Mouse (Mus musculus) heart, adult 2 months (tissue): ENCODE results near the gene Elmo1.

Experiments
- CTCF ChIP-seq: fragments of 200-600 bp; IDR thresholded peaks from 2 replicates; pipeline ENCODE4 v1.8.1; 2022; ENCODE audit warnings: antibody characterized with exemption, mild to moderate bottlenecking, moderate library complexity
- EP300 ChIP-seq: fragments of 200-500 bp; IDR thresholded peaks from 2 replicates; pipeline ENCODE4 v1.6.1; 2011; ENCODE audit warnings: low read depth, low read length, control low read depth; ENCODE audit not compliant: insufficient read depth
- POLR2A ChIP-seq: fragments of 200-500 bp; IDR thresholded peaks from 2 replicates; pipeline ENCODE4 v1.6.1; 2011; ENCODE audit warnings: mild to moderate bottlenecking, low read depth, low read length, control low read depth; ENCODE audit not compliant: insufficient read depth

DNA sequence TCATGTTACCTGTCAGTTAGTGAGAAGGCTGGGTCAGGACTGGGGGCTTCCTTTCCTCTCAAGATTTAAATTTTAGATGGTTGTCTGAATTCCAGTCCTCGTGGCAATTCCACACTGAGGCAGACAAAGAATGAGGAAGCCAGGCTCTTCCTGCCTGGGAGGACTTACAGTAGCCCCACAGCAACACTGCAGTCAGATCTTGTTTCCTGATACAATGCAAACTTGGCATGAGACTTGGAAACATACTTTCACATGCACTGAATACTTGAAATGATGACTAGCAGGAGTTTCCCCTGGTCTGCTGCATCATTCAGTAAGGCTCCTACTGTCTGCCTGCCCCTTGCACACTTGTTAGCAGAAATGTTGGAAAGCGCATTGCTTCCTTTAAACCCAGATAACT is 97.3 kb downstream of the Elmo1 start:
- TF ChIP-seq CTCF (no peak), EP300 (0 out of 2 replicates have a peak, but pooled peaks have one; percentile 42), POLR2A (no peak)
